In the genomic region with DNA sequence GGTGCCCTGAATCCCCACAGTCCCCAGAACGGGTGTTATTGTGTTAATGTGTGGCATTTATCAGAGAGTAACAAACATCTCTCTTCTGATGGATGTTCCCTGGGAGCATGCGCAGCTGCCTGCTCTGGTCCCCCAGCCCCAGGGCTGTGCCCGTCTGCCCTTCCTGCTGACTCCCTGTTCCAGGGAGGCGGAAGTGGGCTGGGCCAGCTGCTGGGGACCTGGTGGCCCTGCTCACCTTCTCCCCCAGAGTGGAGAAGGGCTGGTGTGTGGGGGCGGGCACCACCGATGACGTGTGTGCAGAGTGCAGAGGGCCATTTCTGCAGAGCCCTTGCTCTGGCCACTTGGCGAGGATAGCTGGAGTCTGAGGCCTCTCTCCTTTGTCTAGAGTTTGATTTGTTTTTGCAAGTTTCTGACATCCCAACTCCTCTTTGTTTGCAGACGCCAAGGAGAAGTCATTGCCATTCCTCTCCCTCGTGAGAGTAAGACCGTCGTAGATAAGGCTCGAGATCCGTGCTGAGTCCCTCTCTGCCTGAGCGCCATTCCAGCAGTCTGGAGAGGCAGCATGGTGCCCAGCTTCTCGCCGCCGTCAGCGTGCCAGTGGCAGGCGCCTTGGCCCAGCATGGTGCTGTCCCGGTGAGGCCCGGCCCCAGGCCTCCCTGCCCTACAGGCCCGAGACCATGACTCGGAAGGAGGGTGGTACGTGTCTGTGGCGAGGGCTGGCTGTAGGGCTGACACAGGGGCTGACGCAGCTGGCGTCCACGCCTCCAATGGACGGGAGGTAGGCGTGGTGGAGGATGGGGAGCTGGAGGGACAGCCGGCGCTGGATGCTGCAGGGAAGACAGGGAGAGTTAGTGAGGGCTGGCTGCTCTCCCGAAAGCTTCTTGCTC, we compare ENCODE assay signal across 8 mouse cellular contexts. TPM values are rescaled to one million over a fixed set of nuclear protein-coding genes. Genes with fewer than 3 reads are reported as not detected.
DNase-seq lines count a peak whose midpoint lies in the region; ATAC-seq and TF ChIP-seq lines count a peak whose summit lies in the region.

No protein-coding gene starts in this region.

- peak in 1 of 2 experiments; percentile 42 for DNase-seq in layer of hippocampus, adult 2 months (ENCODE audit: low spot score in 2 of 2)
- no peak for DNase-seq in layer of hippocampus, adult 9-11 months
- peak; percentile 84 for DNase-seq in embryo, embryonic 9.5 days (ENCODE audit: extremely low spot score)
- peak; percentile 35 for DNase-seq in heart, adult 8-10 months (ENCODE audit: low spot score)
- no peak for DNase-seq in spleen, postnatal 4 days (ENCODE audit: low spot score in 2 of 2)

- H3K9ac ChIP-seq in intestine, postnatal 0 days (ENCODE audit: low read depth, low read length), result peak overlapping the region; percentile 37; the same call in 1 of the 2 replicates
- H3K9ac ChIP-seq in lung, embryonic 15.5 days, result peak overlapping the region; percentile 50
- H3K9ac ChIP-seq in neural tube, embryonic 15.5 days (replicated peaks), result no peak overlapping the region; the same call in 1 of the 2 replicates

- peaks cover 10% of the 10 kb centered on the region for H3K4me1 ChIP-seq in intestine, postnatal 0 days (replicated peaks; ENCODE audit: control insufficient read depth, insufficient read depth, low read length)
- H3K4me1 ChIP-seq in lung, embryonic 15.5 days, result peaks cover 20% of the 10 kb centered on the region
- H3K4me1 ChIP-seq in neural tube, embryonic 15.5 days, result peaks cover 16% of the 10 kb centered on the region

- no peaks in the 10 kb centered on the region for H3K27me3 ChIP-seq in intestine, postnatal 0 days (replicated peaks; ENCODE audit: control insufficient read depth, insufficient read depth, low read length)
- no peaks in the 10 kb centered on the region; the same call in 1 of the 2 replicates for H3K27me3 ChIP-seq in lung, embryonic 15.5 days
- no peaks in the 10 kb centered on the region for H3K27me3 ChIP-seq in neural tube, embryonic 15.5 days (replicated peaks)

- 3% methylated on average over 34 of the region's 34 CpGs for WGBS in intestine, postnatal 0 days
- 3% methylated on average over 34 of the region's 34 CpGs for WGBS in lung, embryonic 15.5 days
- WGBS in neural tube, embryonic 15.5 days, result 6% methylated on average over 34 of the region's 34 CpGs

- ATAC-seq in intestine, postnatal 0 days, result peak; percentile 67
- ATAC-seq in lung, embryonic 15.5 days (ENCODE audit: borderline replicate concordance, extremely low read depth, low FRiP score, low TSS enrichment), result peak; percentile 94
- ATAC-seq in neural tube, embryonic 15.5 days (ENCODE audit: low FRiP score), result peak; percentile 39

- H3K4me3 ChIP-seq in layer of hippocampus, adult 2 months, result peak overlapping the region; percentile 23; the same call in 1 of the 2 replicates
- peak overlapping the region; percentile 38 for H3K4me3 ChIP-seq in intestine, postnatal 0 days (ENCODE audit: low read depth, low read length)
- peak overlapping the region; percentile 42 for H3K4me3 ChIP-seq in lung, embryonic 15.5 days
- peak overlapping the region; percentile 23 for H3K4me3 ChIP-seq in neural tube, embryonic 15.5 days (replicated peaks)

- peak overlapping the region; percentile 82 for H3K4me2 ChIP-seq in intestine, postnatal 0 days (replicated peaks; ENCODE audit: low read depth)
- peak overlapping the region; percentile 79 for H3K4me2 ChIP-seq in lung, embryonic 15.5 days
- peak overlapping the region; percentile 56 for H3K4me2 ChIP-seq in neural tube, embryonic 15.5 days

- no peak for TF ChIP-seq CTCF in layer of hippocampus, adult 2 months (conservative IDR thresholded peaks at IDR 0.05)
- TF ChIP-seq CTCF in intestine, postnatal 0 days (IDR thresholded peaks at IDR 0.05; ENCODE audit: low read depth), result no peak

- no peaks in the 10 kb centered on the region for H3K9me3 ChIP-seq in intestine, postnatal 0 days (ENCODE audit: control insufficient read depth)
- H3K9me3 ChIP-seq in lung, embryonic 15.5 days, result no peaks in the 10 kb centered on the region
- H3K9me3 ChIP-seq in neural tube, embryonic 15.5 days (replicated peaks), result no peaks in the 10 kb centered on the region

- peak overlapping the region; percentile 76 for H3K27ac ChIP-seq in layer of hippocampus, adult 2 months
- no peak overlapping the region for H3K27ac ChIP-seq in intestine, postnatal 0 days (ENCODE audit: low read depth, low read length)
- peak overlapping the region; percentile 68 for H3K27ac ChIP-seq in lung, embryonic 15.5 days
- peak overlapping the region; percentile 28; the same call in 1 of the 2 replicates for H3K27ac ChIP-seq in neural tube, embryonic 15.5 days (replicated peaks)

- H3K36me3 ChIP-seq in intestine, postnatal 0 days (ENCODE audit: control insufficient read depth, insufficient read depth), result no peaks in the 10 kb centered on the region
- no peaks in the 10 kb centered on the region for H3K36me3 ChIP-seq in lung, embryonic 15.5 days
- H3K36me3 ChIP-seq in neural tube, embryonic 15.5 days, result peaks cover 13% of the 10 kb centered on the region; the same call in 1 of the 2 replicates

RNA-seq across cellular contexts. Expression of gene Tbc1d2, which starts 14.4 kb away (rescaled TPM):
- total RNA-seq in layer of hippocampus, adult 2 months (2021), result 1 to 10 TPM; 2.6 to 3.1 TPM
- total RNA-seq in heart, adult 8-10 months (2022), result 1 to 10 TPM in 3 of 4 experiments, under 1 TPM in 1; 0.92 to 1.8 (median 1.3) TPM
- 5.1 and 5.2 TPM in 2 replicates for polyA plus RNA-seq in intestine, postnatal 0 days (2015; fragmentation: Nextera tagmentation; extraction: Ambion mirVana)
- 3.6 and 3.9 TPM in 2 replicates for polyA plus RNA-seq in lung, embryonic 15.5 days (2015; fragmentation: Nextera tagmentation; extraction: Ambion mirVana)
- 0.73 and 1.7 TPM in 2 replicates for polyA plus RNA-seq in neural tube, embryonic 15.5 days (2015; fragmentation: Nextera tagmentation; extraction: Ambion mirVana)

Comparison
In these comparisons a context has a peak if more than half of its experiments do, and no peak if none do; other contexts are left out.
1. DNase-seq: peak in embryo, embryonic 9.5 days (single experiment) and heart, adult 8-10 months (single experiment); none in layer of hippocampus, adult 9-11 months (single experiment) and spleen, postnatal 4 days (0 of 2).
2. ATAC-seq: peak in every context shown above with its lines; median percentile 94 in lung, embryonic 15.5 days; 67 in intestine, postnatal 0 days; 39 in neural tube, embryonic 15.5 days.
3. Peak in every context shown above with its lines, with median percentiles within 50 percentile points of each other: H3K4me3 ChIP-seq and H3K4me2 ChIP-seq.